Mouse (Mus musculus): ENCODE data around the gene Meis1. TPM values are rescaled to one million over a fixed set of nuclear protein-coding genes. Genes with fewer than 3 reads are reported as not detected.

The Meis1 gene
- total RNA-seq, 1 experiment, result 6.2 TPM

DNA sequence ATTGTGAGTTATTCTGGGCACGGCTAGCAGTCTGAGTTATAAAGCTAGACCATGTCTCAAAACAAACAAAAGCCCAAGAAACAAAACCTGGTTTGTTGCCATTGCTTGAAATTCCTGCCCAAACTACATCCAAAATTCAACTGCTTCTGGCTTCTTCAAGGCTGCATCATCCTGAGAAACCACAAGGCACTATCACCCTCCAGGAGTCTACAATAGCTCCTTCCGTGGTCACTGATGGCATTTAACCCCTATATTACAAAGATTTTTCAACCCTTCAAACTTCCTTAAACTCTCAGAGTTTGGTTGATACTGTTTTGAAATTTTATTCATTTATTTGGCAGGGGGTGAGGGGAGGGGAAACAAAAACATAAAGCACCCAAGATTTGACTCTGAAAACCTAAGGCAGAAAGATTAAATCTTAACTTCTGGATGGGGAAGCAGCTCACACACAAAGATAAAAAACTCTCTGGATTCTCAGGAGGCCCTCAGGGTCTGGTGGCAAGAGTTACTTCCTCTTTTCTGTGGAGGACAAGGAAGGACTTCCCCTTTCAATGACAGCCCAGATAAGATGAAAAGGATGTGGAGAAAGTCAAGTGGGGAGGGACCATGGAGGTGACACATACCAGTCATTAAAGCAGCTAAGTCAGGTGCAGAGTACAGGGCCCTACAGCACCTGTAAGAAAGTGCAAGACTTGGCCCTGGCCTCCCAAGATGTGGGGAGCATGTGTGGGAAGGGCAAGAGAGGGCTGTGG is 94.0 kb downstream of the Meis1 start:
- no peak overlapping the region for H3K27ac ChIP-seq (ENCODE audit: insufficient read depth, low read depth, low read length, poor library complexity, severe bottlenecking)
- DNase-seq (ENCODE audit: low read depth, low spot score), result no peak
- in situ Hi-C loops (cut with MboI; ENCODE audit: low sequenced_read_pairs in 2 of 2, unreplicated experiment in 2 of 2), result no loop called here
- no peak overlapping the region for H3K4me3 ChIP-seq (ENCODE audit: insufficient read depth in 1 of 2, low read depth in 1 of 2, low read length in 2 of 2, poor library complexity in 1 of 2, severe bottlenecking in 1 of 2)
- H3K9me3 ChIP-seq (ENCODE audit: control insufficient read depth, insufficient read depth, low read depth, low read length), result no peaks in the 10 kb centered on the region
- TF ChIP-seq ZNF384 (IDR thresholded peaks at IDR 0.05; ENCODE audit: low read depth, low read length) (no peak), HCFC1 (IDR thresholded peaks at IDR 0.05; ENCODE audit: borderline replicate concordance, insufficient read depth, low read length) (no peak), MAFK (IDR thresholded peaks at IDR 0.05; ENCODE audit: insufficient read depth, low read depth, low read length) (no peak), ZC3H11A (IDR thresholded peaks at IDR 0.05; ENCODE audit: borderline replicate concordance, low read depth, low read length) (no peak), CHD2 (IDR thresholded peaks at IDR 0.05; ENCODE audit: low read depth, low read length) (no peak)
- H3K9ac ChIP-seq (ENCODE audit: insufficient read depth, low read depth, low read length, poor library complexity, severe bottlenecking), result no peak overlapping the region
- no peaks in the 10 kb centered on the region for H3K36me3 ChIP-seq (ENCODE audit: control insufficient read depth, insufficient read depth, low read length, poor library complexity, severe bottlenecking)
- peaks cover 0 to 2% of the 10 kb centered on the region in 2 experiments; a peak in 1 of 4 replicates for H3K4me1 ChIP-seq (ENCODE audit: control insufficient read depth in 2 of 2, insufficient read depth in 2 of 2, low read length in 2 of 2, poor library complexity in 1 of 2)

DNA sequence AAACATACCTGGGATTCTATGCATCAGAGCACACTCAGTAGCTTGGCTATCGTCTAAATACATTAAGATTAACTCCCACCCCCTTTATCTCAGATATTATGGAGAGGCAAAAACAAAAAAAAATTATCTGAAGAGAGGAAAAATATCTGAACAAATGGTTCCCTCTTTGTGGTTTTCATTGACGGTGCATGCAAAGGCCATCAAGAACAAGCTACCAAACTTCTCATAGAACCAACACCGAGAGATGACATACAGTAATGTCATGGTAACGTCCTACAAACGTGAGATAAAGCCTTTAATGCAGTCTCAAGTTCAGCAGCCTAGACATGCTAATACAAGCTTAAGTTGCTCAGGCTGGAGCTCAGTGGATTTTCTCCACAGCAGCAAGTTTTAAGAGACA is 95.5 kb downstream of the Meis1 start:
- no peaks in the 10 kb centered on the region for H3K36me3 ChIP-seq (ENCODE audit: control insufficient read depth, insufficient read depth, low read length, poor library complexity, severe bottlenecking)
- no peak overlapping the region for H3K27ac ChIP-seq (ENCODE audit: insufficient read depth, low read depth, low read length, poor library complexity, severe bottlenecking)
- DNase-seq (ENCODE audit: low read depth, low spot score), result no peak
- no peak overlapping the region for H3K4me3 ChIP-seq (ENCODE audit: insufficient read depth in 1 of 2, low read depth in 1 of 2, low read length in 2 of 2, poor library complexity in 1 of 2, severe bottlenecking in 1 of 2)
- H3K4me1 ChIP-seq (ENCODE audit: control insufficient read depth in 2 of 2, insufficient read depth in 2 of 2, low read length in 2 of 2, poor library complexity in 1 of 2), result peaks cover 0 to 2% of the 10 kb centered on the region in 2 experiments; a peak in 1 of 4 replicates
- no peak overlapping the region for H3K9ac ChIP-seq (ENCODE audit: insufficient read depth, low read depth, low read length, poor library complexity, severe bottlenecking)
- no peak for TF ChIP-seq ZNF384 (IDR thresholded peaks at IDR 0.05; ENCODE audit: low read depth, low read length)
- H3K9me3 ChIP-seq (ENCODE audit: control insufficient read depth, insufficient read depth, low read depth, low read length), result no peaks in the 10 kb centered on the region
- in situ Hi-C loops (cut with MboI; ENCODE audit: low sequenced_read_pairs in 2 of 2, unreplicated experiment in 2 of 2), result no loop called here

DNA sequence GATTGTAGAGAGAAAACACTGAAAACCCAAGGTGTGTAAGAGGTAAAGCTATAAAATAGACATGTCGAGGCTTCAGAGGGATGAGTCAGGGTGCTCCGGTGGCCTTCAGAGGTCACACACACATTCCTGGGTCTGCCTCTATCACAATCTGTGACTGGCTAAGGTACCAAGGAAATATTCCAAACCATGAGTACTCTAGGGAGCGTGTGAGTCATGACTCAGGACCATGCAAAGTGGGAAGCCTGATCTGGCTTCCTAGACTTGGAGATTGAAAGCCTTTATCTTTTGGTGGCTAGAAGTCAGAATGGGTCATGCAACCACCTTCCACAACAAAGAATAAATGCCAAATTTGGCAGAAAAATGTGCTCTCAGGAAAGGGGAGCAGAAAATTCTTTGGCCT is 98.1 kb downstream of the Meis1 start:
- no peaks in the 10 kb centered on the region for H3K36me3 ChIP-seq (ENCODE audit: control insufficient read depth, insufficient read depth, low read length, poor library complexity, severe bottlenecking)
- no peak overlapping the region for H3K4me3 ChIP-seq (ENCODE audit: insufficient read depth in 1 of 2, low read depth in 1 of 2, low read length in 2 of 2, poor library complexity in 1 of 2, severe bottlenecking in 1 of 2)
- no peaks in the 10 kb centered on the region for H3K4me1 ChIP-seq (ENCODE audit: control insufficient read depth in 2 of 2, insufficient read depth in 2 of 2, low read length in 2 of 2, poor library complexity in 1 of 2)
- H3K9me3 ChIP-seq (ENCODE audit: control insufficient read depth, insufficient read depth, low read depth, low read length), result no peaks in the 10 kb centered on the region
- in situ Hi-C loops (cut with MboI; ENCODE audit: low sequenced_read_pairs in 2 of 2, unreplicated experiment in 2 of 2), result no loop called here
- no peak overlapping the region for H3K27ac ChIP-seq (ENCODE audit: insufficient read depth, low read depth, low read length, poor library complexity, severe bottlenecking)
- DNase-seq (ENCODE audit: low read depth, low spot score), result no peak
- no peak overlapping the region for H3K9ac ChIP-seq (ENCODE audit: insufficient read depth, low read depth, low read length, poor library complexity, severe bottlenecking)
- no peak for TF ChIP-seq ZC3H11A (IDR thresholded peaks at IDR 0.05; ENCODE audit: borderline replicate concordance, low read depth, low read length)
- TF ChIP-seq ZNF384 (IDR thresholded peaks at IDR 0.05; ENCODE audit: low read depth, low read length), result no peak
- no peak for TF ChIP-seq MAFK (IDR thresholded peaks at IDR 0.05; ENCODE audit: insufficient read depth, low read depth, low read length)
- TF ChIP-seq HCFC1 (IDR thresholded peaks at IDR 0.05; ENCODE audit: borderline replicate concordance, insufficient read depth, low read length), result no peak
- TF ChIP-seq CHD2 (IDR thresholded peaks at IDR 0.05; ENCODE audit: low read depth, low read length), result no peak

DNA sequence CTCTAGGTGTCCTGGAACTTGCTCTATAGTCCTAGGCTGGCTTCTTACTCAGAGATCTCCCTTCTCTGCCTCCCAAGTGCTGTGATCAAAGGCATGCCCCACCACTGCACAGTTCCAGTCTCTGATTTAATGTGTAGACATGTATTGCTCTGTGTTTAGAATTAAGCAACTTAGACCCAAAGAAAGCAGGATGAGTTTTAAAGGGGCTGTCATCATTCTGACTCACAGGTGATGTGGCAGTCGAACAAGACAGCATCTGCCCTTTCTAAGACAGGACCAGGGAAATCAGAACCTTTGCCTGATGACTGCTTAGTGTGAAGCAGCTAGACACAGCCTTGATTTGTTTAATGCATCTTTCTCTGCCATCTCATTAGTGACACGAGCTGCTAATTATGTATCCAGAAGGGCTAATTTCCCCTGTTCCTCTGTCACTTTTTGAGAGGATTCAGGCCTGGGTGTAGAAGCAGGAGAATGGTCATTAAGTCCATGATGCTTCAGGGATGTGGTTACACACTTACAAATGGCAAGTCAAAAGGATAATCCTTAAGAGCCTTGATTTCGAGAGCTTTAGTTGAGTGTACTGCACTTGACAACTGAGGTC is 99.5 kb downstream of the Meis1 start:
- in situ Hi-C loops (cut with MboI; ENCODE audit: low sequenced_read_pairs in 2 of 2, unreplicated experiment in 2 of 2), result no loop called here
- TF ChIP-seq ZNF384 (IDR thresholded peaks at IDR 0.05; ENCODE audit: low read depth, low read length) (no peak), HCFC1 (IDR thresholded peaks at IDR 0.05; ENCODE audit: borderline replicate concordance, insufficient read depth, low read length) (no peak), CHD2 (IDR thresholded peaks at IDR 0.05; ENCODE audit: low read depth, low read length) (no peak)
- Histone ChIP-seq H3K9me3 (ENCODE audit: control insufficient read depth, insufficient read depth, low read depth, low read length) (no peaks in the 10 kb centered on the region), H3K27ac (ENCODE audit: insufficient read depth, low read depth, low read length, poor library complexity, severe bottlenecking) (no peak overlapping the region), H3K36me3 (ENCODE audit: control insufficient read depth, insufficient read depth, low read length, poor library complexity, severe bottlenecking) (no peaks in the 10 kb centered on the region), H3K4me3 (ENCODE audit: insufficient read depth in 1 of 2, low read depth in 1 of 2, low read length in 2 of 2, poor library complexity in 1 of 2, severe bottlenecking in 1 of 2) (no peak overlapping the region), H3K9ac (ENCODE audit: insufficient read depth, low read depth, low read length, poor library complexity, severe bottlenecking) (no peak overlapping the region), H3K4me1 (ENCODE audit: control insufficient read depth in 2 of 2, insufficient read depth in 2 of 2, low read length in 2 of 2, poor library complexity in 1 of 2) (no peaks in the 10 kb centered on the region)
- DNase-seq (ENCODE audit: low read depth, low spot score), result no peak

- no peak for DNase-seq (ENCODE audit: low read depth, low spot score)
- no peak overlapping the region for H3K4me3 ChIP-seq (ENCODE audit: insufficient read depth in 1 of 2, low read depth in 1 of 2, low read length in 2 of 2, poor library complexity in 1 of 2, severe bottlenecking in 1 of 2)
- no peak overlapping the region for H3K27ac ChIP-seq (ENCODE audit: insufficient read depth, low read depth, low read length, poor library complexity, severe bottlenecking)
- TF ChIP-seq ZNF384 (IDR thresholded peaks at IDR 0.05; ENCODE audit: low read depth, low read length), result no peak
- no peak for TF ChIP-seq ZC3H11A (IDR thresholded peaks at IDR 0.05; ENCODE audit: borderline replicate concordance, low read depth, low read length)
- TF ChIP-seq CHD2 (IDR thresholded peaks at IDR 0.05; ENCODE audit: low read depth, low read length), result no peak
- TF ChIP-seq MAFK (IDR thresholded peaks at IDR 0.05; ENCODE audit: insufficient read depth, low read depth, low read length), result no peak
- no peak for TF ChIP-seq HCFC1 (IDR thresholded peaks at IDR 0.05; ENCODE audit: borderline replicate concordance, insufficient read depth, low read length)
- no peaks in the 10 kb centered on the region for H3K36me3 ChIP-seq (ENCODE audit: control insufficient read depth, insufficient read depth, low read length, poor library complexity, severe bottlenecking)
- no peaks in the 10 kb centered on the region for H3K9me3 ChIP-seq (ENCODE audit: control insufficient read depth, insufficient read depth, low read depth, low read length)
- H3K9ac ChIP-seq (ENCODE audit: insufficient read depth, low read depth, low read length, poor library complexity, severe bottlenecking), result no peak overlapping the region
- no peaks in the 10 kb centered on the region for H3K4me1 ChIP-seq (ENCODE audit: control insufficient read depth in 2 of 2, insufficient read depth in 2 of 2, low read length in 2 of 2, poor library complexity in 1 of 2)
- in situ Hi-C loops (cut with MboI; ENCODE audit: low sequenced_read_pairs in 2 of 2, unreplicated experiment in 2 of 2), result no loop called here
Observed at GRCm38 (mm10) chr11:18917887-18918286, 100.9 kb downstream of the Meis1 start.

Data from ES-E14 (cell line).